Mouse (Mus musculus) liver, embryonic 11.5 days (tissue): ENCODE results near the gene Aicda. TPM values are rescaled to one million over a fixed set of nuclear protein-coding genes. Genes with fewer than 3 reads are reported as not detected.

Experiments used
- ATAC-seq: fragments of 200-750 bp; cut with Nextera tagmentation; replicated peaks from 2 replicates; pipeline ENCODE4 v1.8.0; 2017; ENCODE audit warnings: moderate number of reproducible peaks, mild to moderate bottlenecking, moderate TSS enrichment, moderate library complexity; ENCODE audit not compliant: low FRiP score
- DNase-seq: peaks from one replicate; pipeline ENCODE4 v3.0.0-alpha.2; 2017; ENCODE audit warnings: low spot score
- H3K27ac ChIP-seq: fragments of 300-500 bp; sonication (generic); 2 replicates; pipeline ENCODE4 v1.5.1; 2014; ENCODE audit warnings: mild to moderate bottlenecking, low read depth, low read length, control low read depth
- H3K27me3 ChIP-seq: fragments of 300-500 bp; sonication (generic); replicated peaks from 2 replicates; pipeline ENCODE4 v1.6.1; 2014; ENCODE audit warnings: low read length, mixed read lengths; ENCODE audit not compliant: control insufficient read depth, insufficient read depth
- H3K36me3 ChIP-seq: fragments of 300-500 bp; sonication (generic); 2 replicates; pipeline ENCODE4 v1.6.1; 2014; ENCODE audit warnings: mild to moderate bottlenecking, low read length, moderate library complexity, mixed read lengths; ENCODE audit not compliant: control insufficient read depth, insufficient read depth
- H3K4me1 ChIP-seq: fragments of 300-500 bp; sonication (generic); replicated peaks from 2 replicates; pipeline ENCODE4 v1.6.1; 2014; ENCODE audit warnings: low read length, mixed read lengths; ENCODE audit not compliant: control insufficient read depth, insufficient read depth
- H3K4me2 ChIP-seq: fragments of 300-500 bp; sonication (generic); 2 replicates; pipeline ENCODE4 v1.6.1; 2014; ENCODE audit warnings: mild to moderate bottlenecking, control low read depth, moderate library complexity
- H3K4me3 ChIP-seq: fragments of 300-500 bp; sonication (generic); 2 replicates; pipeline ENCODE4 v1.5.1; 2014; ENCODE audit warnings: low read depth, low read length, control low read depth
- H3K9ac ChIP-seq: fragments of 300-500 bp; sonication (generic); 2 replicates; pipeline ENCODE4 v1.6.1; 2014; ENCODE audit warnings: low read depth, low read length, control low read depth
- H3K9me3 ChIP-seq: fragments of 300-500 bp; sonication (generic); 2 replicates; pipeline ENCODE4 v1.6.1; 2016; ENCODE audit warnings: low read length, inconsistent platforms, mixed read lengths; ENCODE audit not compliant: control insufficient read depth
- WGBS: fragments of 180-500 bp; shearing (Covaris S2); extraction: QIAGEN DNeasy Blood & Tissue Kit; methylation state at CpG from one replicate; pipeline ENCODE4 v1.1.7; 2014; 5-methylcytosine and 5-hydroxymethylcytosine counted together
- polyA plus RNA-seq: library from polyadenylated mRNA; unstranded; fragments of >200 nt; fragmentation: Nextera tagmentation; extraction: Ambion mirVana; gene quantifications from 2 replicates; pipeline ENCODE4 v1.2.1, GENCODE M21; 2014

Gene Aicda
- polyA plus RNA-seq, 1 experiment from 2014 or later = 0.18 TPM

DNA sequence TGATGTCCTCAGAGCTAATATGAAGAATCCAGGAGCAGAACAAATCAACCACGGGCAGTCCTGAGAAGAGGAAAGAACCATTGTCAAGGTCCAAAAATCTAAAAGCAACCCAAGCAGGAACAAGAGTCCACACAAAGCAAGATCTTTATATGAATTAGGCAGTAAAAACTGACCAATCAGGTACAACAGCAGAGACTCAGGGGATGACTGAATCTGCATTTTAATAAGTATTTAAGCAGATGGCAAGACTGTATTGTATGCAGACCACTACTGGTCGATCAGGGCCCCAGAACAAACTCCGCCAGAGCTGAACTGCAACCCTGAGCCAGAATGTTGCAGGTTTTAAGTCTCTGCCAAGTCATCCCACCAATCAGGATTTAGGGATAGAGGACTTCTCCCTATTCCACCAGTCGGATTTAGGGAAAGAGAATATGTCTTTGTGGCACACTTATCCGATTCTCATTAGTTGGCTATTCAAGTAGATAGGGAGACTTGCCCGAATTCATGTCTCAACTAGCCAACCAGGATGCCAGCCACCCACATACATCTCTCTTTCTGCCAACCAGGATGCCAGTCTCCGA lies 46.6 kb downstream of the Aicda start:
- Histone ChIP-seq H3K36me3 (no peaks in the 10 kb centered on the region), H3K9ac (no peak overlapping the region), H3K27ac (no peak overlapping the region), H3K4me3 (no peak overlapping the region), H3K4me1 (no peaks in the 10 kb centered on the region), H3K27me3 (no peaks in the 10 kb centered on the region), H3K9me3 (no peaks in the 10 kb centered on the region), H3K4me2 (no peak overlapping the region)
- DNase-seq (no peak), ATAC-seq (no peak)
- 84% methylated on average over 7 of the region's 7 CpGs for WGBS

DNA sequence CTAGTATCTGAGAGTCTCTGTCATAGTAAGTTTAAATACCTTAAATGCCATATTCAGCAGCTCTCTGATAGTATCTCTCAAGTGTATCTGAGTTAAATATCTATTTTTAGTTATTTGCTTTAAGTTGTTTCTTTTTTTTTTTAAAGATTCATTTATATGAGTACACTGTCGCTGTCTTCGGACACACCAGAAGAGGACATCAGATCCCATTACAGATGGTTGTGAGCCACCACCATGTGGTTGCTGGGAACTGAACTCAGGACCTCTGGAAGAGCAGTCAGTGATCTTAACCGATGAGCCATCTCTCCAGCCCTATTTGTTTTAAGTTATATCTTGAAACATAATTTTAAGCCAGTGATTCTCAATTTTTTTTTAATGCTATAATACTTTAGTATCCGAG lies 47.4 kb downstream of the Aicda start:
- Histone ChIP-seq H3K27me3 (no peaks in the 10 kb centered on the region), H3K36me3 (no peaks in the 10 kb centered on the region), H3K9me3 (no peaks in the 10 kb centered on the region), H3K9ac (no peak overlapping the region), H3K4me1 (no peaks in the 10 kb centered on the region), H3K27ac (no peak overlapping the region), H3K4me2 (no peak overlapping the region), H3K4me3 (no peak overlapping the region)
- DNase-seq (no peak), ATAC-seq (no peak)
- 85% methylated on average over 4 of the region's 4 CpGs for WGBS

DNA sequence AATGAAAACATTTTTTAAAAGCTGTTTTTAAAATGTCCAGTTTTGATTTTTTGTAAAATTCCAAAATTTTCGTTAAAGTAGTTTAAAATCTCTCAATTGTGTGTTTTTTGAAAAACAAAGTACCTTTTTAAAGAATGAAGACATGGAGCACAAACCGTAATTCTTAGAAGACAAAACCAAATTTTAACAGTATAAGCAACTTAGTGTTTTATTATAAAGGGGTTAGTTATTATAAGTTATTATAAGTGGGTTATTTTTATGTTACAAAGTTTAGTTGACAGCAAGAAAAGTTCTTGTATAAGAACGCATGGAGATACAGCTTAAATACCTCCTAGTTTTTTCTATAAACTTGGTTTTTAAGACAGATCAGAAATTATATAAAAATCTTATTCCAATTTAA lies 48.0 kb downstream of the Aicda start:
- H3K36me3 ChIP-seq = no peaks in the 10 kb centered on the region
- DNase-seq (no peak), ATAC-seq (no peak)
- H3K27ac ChIP-seq = peak overlapping the region; percentile 60; the same call in 1 of the 2 replicates
- peak overlapping the region; percentile 59 for H3K4me3 ChIP-seq
- H3K4me2 ChIP-seq = peak overlapping the region; percentile 81
- WGBS = 78% methylated on average over 3 of the region's 3 CpGs
- no peaks in the 10 kb centered on the region for H3K4me1 ChIP-seq
- H3K9me3 ChIP-seq = no peaks in the 10 kb centered on the region
- H3K9ac ChIP-seq = peak overlapping the region; percentile 68; the same call in 1 of the 2 replicates
- no peaks in the 10 kb centered on the region for H3K27me3 ChIP-seq

DNA sequence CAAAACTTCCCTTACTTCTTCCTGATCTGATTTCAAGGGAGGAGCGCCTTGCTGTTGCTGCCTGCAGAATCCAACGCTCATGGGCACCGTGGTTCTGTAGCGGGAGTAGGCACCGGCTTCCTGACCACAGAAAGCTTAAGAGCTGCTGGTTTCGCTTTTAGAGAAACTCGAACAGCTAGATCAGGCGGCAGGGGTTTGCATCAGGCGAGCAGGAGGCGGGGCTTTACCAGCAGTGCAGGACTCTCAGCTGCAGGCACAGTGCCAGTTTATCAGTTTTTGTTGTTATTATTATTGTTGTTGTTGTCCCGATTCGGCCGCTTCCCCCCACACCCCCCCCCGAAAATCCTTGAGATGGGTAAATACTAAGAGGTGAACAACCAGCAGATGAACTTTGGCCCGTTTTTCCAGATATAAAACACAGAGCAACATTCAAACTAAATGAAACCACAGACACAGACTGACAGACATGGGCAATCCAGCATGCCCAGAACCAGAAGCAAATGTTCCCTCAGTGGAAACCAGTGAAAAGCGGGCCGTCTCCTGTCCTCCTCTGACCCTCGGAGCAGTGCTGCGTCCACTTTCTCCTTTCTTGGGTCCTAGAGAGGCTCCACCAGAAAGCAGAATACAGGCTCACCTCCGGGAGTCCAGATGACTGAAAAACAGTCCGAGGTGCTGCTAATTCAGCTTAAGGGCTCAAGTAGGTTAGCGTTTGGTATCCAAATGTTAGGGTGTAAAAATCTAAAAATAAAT lies 48.8 kb downstream of the Aicda start, which contains the start of gene Apobec1:
Gene Apobec1 (minus strand): TSS at position 203 of the 750 bp plus-strand sequence.
- Histone ChIP-seq H3K9me3 (no peaks in the 10 kb centered on the region), H3K9ac (peak within 1 kb of the TSS; percentile 68), H3K36me3 (no peaks in the 10 kb centered on the region), H3K27ac (peak within 1 kb of the TSS; percentile 60), H3K4me3 (peak within 1 kb of the TSS; percentile 59), H3K4me1 (no peaks in the 10 kb centered on the region), H3K4me2 (peak within 1 kb of the TSS; percentile 81), H3K27me3 (no peaks in the 10 kb centered on the region)
- peak; percentile 90 for ATAC-seq
- 4% methylated on average over 22 of the region's 22 CpGs for WGBS
- DNase-seq = peak; percentile 68

DNA sequence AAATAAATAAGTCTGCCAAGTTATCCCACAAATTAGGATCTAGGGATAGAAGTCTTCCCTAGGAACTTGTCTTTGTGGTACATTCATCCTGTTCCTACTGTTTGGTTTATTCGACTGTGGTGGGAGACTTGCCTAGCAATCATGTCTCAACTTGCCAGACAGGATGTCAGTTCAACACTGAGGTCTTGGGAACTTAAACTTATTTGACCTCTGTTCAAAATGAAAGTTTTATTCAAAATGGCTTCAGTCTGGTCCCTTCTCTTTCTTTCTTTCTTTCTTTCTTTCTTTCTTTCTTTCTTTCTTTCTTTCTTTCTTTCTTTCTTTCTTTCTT lies 49.4 kb downstream of the Aicda start:
- ATAC-seq (no peak), DNase-seq (no peak)
- peak overlapping the region; percentile 81 for H3K4me2 ChIP-seq
- peak overlapping the region; percentile 68; the same call in 1 of the 2 replicates for H3K9ac ChIP-seq
- H3K36me3 ChIP-seq = no peaks in the 10 kb centered on the region
- H3K27me3 ChIP-seq = no peaks in the 10 kb centered on the region
- no peaks in the 10 kb centered on the region for H3K9me3 ChIP-seq
- H3K4me1 ChIP-seq = no peaks in the 10 kb centered on the region
- H3K4me3 ChIP-seq = peak overlapping the region; percentile 59
- 8% methylated on average over 1 of the region's 1 CpGs for WGBS
- H3K27ac ChIP-seq = peak overlapping the region; percentile 58; the same call in 1 of the 2 replicates

DNA sequence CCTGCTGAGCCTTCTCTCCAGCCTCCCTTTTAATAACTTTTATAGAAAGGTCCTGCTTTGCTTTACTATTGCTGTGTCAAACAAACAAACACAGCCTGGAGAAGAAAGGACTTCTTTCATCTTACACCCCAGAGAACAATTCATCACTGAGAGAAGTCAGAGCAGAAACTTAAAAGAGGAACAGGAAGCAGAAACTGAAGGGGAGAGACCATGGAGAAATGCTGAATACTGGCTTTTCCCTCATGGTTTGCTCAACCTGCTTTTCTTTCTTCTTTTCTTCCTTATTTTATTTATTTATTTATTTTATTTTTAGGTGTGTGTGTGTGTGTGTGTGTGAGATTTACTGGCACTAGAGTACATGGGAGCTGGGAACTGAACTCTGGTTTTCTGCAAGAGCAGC lies 50.7 kb downstream of the Aicda start:
- no peak overlapping the region for H3K4me3 ChIP-seq
- no peaks in the 10 kb centered on the region for H3K9me3 ChIP-seq
- no peak for ATAC-seq
- H3K9ac ChIP-seq = no peak overlapping the region
- H3K27me3 ChIP-seq = no peaks in the 10 kb centered on the region
- peaks cover 3% of the 10 kb centered on the region; the same call in 1 of the 2 replicates for H3K4me1 ChIP-seq
- H3K36me3 ChIP-seq = no peaks in the 10 kb centered on the region
- no peak for DNase-seq
- H3K27ac ChIP-seq = no peak overlapping the region
- no peak overlapping the region for H3K4me2 ChIP-seq

DNA sequence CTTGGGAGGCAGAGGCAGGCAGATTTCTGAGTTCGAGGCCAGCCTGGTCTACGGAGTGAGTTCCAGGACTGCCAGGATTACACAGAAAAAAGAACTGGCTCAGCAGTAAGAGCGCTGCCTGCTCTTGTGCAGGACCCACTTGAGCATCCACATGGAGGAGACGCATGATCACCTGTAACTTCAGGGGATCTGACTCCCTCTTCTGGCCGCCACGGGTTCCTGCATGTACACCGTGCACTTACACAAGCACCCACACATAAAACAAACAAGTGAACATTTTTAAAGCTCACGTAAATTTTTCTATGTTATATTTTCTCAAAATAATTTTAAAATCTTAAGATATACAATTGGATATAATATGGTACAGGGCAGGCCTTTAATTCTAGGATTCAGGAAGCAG lies 51.9 kb downstream of the Aicda start:
- Histone ChIP-seq H3K9me3 (no peaks in the 10 kb centered on the region), H3K9ac (no peak overlapping the region), H3K4me2 (no peak overlapping the region), H3K27ac (no peak overlapping the region), H3K27me3 (no peaks in the 10 kb centered on the region), H3K4me3 (no peak overlapping the region), H3K4me1 (peaks cover 6% of the 10 kb centered on the region), H3K36me3 (no peaks in the 10 kb centered on the region)
- 80% methylated on average over 8 of the region's 8 CpGs for WGBS
- ATAC-seq (no peak), DNase-seq (no peak)

DNA sequence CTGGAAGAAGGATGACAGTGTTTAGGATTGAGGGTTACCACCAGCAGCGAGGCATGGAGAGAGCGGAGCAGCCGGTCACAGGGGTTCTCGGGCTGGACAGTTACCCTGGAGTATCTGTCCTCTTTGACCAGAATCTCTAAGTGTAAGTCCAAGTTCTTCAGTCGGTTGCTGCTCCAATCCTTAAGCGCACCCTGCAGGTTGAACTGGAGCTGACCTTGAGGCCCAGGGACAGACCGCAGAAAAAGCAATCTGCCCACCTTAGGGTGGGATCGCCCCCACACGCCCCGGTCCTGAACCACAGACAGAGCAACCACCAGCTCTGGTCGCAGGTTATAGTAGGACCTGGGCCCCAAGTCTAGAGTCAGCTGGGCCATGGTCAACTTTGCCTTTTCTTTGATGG lies 53.1 kb downstream of the Aicda start:
- WGBS = 93% methylated on average over 11 of the region's 11 CpGs
- H3K27me3 ChIP-seq = no peaks in the 10 kb centered on the region
- ATAC-seq (no peak), DNase-seq (no peak)
- H3K36me3 ChIP-seq = no peaks in the 10 kb centered on the region
- H3K4me2 ChIP-seq = no peak overlapping the region
- no peak overlapping the region for H3K9ac ChIP-seq
- peaks cover 6% of the 10 kb centered on the region for H3K4me1 ChIP-seq
- H3K27ac ChIP-seq = no peak overlapping the region
- no peaks in the 10 kb centered on the region for H3K9me3 ChIP-seq
- H3K4me3 ChIP-seq = no peak overlapping the region

DNA sequence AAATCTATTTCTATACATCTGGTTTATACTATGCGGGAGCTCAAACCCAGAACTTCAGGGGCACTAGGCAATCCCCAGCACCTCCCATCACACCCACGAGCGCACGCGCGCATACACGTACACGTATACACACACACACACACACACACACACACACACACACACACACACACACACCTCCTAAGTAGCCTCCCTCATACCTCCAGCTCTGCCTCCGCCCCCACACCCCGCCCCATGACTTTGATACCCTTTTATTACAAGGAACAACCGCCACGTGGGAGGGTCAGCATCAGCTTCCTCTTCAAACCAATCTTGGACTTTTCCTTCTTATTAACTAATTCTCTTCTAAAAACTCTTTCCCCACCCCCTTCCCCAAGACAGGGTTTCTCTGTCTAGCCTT lies 54.1 kb downstream of the Aicda start:
- DNase-seq = no peak
- H3K27me3 ChIP-seq = no peaks in the 10 kb centered on the region
- H3K36me3 ChIP-seq = no peaks in the 10 kb centered on the region
- H3K27ac ChIP-seq = no peak overlapping the region
- peak overlapping the region; percentile 58; the same call in 1 of the 2 replicates for H3K4me2 ChIP-seq
- H3K9ac ChIP-seq = no peak overlapping the region
- no peaks in the 10 kb centered on the region for H3K9me3 ChIP-seq
- no peak for ATAC-seq
- H3K4me3 ChIP-seq = no peak overlapping the region
- WGBS = 81% methylated on average over 12 of the region's 12 CpGs
- peaks cover 6% of the 10 kb centered on the region for H3K4me1 ChIP-seq
